Mouse (Mus musculus): ENCODE measurements around the gene Fam24b. TPM values are rescaled to one million over a fixed set of nuclear protein-coding genes. Genes with fewer than 3 reads are reported as not detected.

The Fam24b gene
- polyA plus RNA-seq, 1 experiment: not detected

DNA sequence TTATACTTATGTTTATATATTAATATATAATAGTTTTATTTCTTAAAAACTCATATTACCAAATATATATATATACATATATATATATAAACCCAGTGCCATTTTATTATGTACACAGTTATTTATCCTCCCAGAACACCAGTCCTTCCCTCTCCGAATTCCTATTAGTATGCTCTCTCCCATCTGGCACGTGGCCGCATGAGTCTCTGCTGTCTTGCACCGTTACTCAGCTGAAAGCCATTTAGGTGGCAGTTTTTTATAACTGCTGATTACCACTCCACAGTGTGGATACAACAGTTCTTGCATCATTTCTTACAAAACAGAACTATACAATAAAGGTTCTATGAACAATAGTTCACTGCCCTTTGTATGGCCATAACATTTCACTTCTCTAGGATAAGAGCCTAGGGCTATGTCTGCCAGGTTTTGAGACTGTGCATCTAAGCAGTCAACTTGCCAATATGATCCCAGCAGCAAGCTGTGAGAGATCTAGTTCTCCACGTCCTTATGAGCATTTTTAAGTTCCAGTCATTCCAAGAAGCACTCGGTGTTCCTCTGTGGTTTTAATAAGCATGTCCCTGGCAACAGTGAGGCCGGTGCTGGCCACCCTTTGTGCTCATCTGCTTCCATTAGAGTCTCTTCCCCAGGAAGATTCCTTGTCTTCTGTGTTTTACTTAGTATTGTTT is 16.7 kb upstream of the Fam24b start:
- Histone ChIP-seq H3K4me3 (no peak overlapping the region), H3K36me3 (ENCODE audit: control insufficient read depth, insufficient read depth) (peaks cover 28% of the 10 kb centered on the region), H3K79me2 (ENCODE audit: control insufficient read depth, insufficient read depth) (no peaks in the 10 kb centered on the region), H3K4me2 (ENCODE audit: low read depth) (no peak overlapping the region), H3K27me3 (ENCODE audit: control insufficient read depth, insufficient read depth, insufficient read length) (no peaks in the 10 kb centered on the region), H3ac (ENCODE audit: control insufficient read depth, insufficient read length) (no peak overlapping the region)
- no peak for TF ChIP-seq POLR2AphosphoS2 (IDR thresholded peaks at IDR 0.05; ENCODE audit: insufficient read length, low read depth)
- no peak for TF ChIP-seq E2F4 (IDR thresholded peaks at IDR 0.05; ENCODE audit: insufficient read depth)
- no peak for TF ChIP-seq MAX (IDR thresholded peaks at IDR 0.05; ENCODE audit: low read depth)
- no peak for TF ChIP-seq POLR2A (IDR thresholded peaks at IDR 0.05; ENCODE audit: insufficient read length, low read depth)
- TF ChIP-seq REST (IDR thresholded peaks at IDR 0.05; ENCODE audit: insufficient read depth, insufficient read length): no peak

DNA sequence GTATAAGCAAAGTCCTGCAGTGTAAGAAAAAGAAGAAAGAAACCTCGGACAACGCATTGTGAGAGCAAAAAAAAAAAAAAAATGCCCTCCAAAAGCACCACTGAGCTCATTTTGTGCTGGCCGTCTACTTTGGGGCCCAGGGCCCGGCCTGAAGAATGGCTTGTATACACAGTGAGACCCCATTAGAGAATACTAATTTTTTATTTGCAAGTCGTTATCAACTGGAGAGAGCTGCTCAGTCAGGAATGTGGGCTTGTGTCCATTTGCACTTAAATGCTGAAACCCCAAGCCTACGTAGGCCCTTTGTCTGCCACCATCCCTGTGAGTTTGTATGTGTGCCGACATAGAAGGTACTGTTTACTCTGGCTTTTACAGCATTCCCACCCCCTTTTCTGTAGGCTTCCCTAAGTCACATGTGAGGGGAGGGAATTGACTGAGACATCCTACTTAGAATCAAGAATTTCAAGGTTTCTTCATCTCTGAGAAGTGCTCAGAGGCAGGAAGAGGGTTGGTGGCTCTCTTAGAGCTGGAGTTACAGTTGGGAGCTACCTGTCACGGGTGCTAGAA is 8.3 kb upstream of the Fam24b start:
- Histone ChIP-seq H3K79me2 (ENCODE audit: control insufficient read depth, insufficient read depth) (no peaks in the 10 kb centered on the region), H3K4me3 (no peak overlapping the region), H3K27me3 (ENCODE audit: control insufficient read depth, insufficient read depth, insufficient read length) (no peaks in the 10 kb centered on the region), H3K36me3 (ENCODE audit: control insufficient read depth, insufficient read depth) (peaks cover 10% of the 10 kb centered on the region), H3ac (ENCODE audit: control insufficient read depth, insufficient read length) (no peak overlapping the region), H3K4me2 (ENCODE audit: low read depth) (no peak overlapping the region)
- TF ChIP-seq CEBPB (IDR thresholded peaks at IDR 0.05; ENCODE audit: insufficient read depth, poor library complexity, severe bottlenecking) (no peak), SRF (IDR thresholded peaks at IDR 0.05; ENCODE audit: control insufficient read depth, insufficient read length, low read depth) (no peak), POLR2AphosphoS2 (IDR thresholded peaks at IDR 0.05; ENCODE audit: insufficient read length, low read depth) (no peak), TCF3 (IDR thresholded peaks at IDR 0.05; ENCODE audit: insufficient read length, low read depth) (no peak), E2F4 (IDR thresholded peaks at IDR 0.05; ENCODE audit: insufficient read depth) (no peak), TCF12 (IDR thresholded peaks at IDR 0.05; ENCODE audit: insufficient read depth, poor library complexity, severe bottlenecking) (no peak), MAX (IDR thresholded peaks at IDR 0.05; ENCODE audit: low read depth) (no peak), POLR2A (IDR thresholded peaks at IDR 0.05; ENCODE audit: insufficient read length, low read depth) (no peak), USF1 (IDR thresholded peaks at IDR 0.05; ENCODE audit: low read depth) (no peak), MYOD1 (IDR thresholded peaks at IDR 0.05; ENCODE audit: control insufficient read depth in 1 of 3, insufficient read length in 2 of 3, low read depth in 2 of 3) (no peak), MYOG (IDR thresholded peaks at IDR 0.05; ENCODE audit: control insufficient read depth in 1 of 3, insufficient read depth in 1 of 3, insufficient read length in 2 of 3, low read depth in 2 of 3) (no peak), REST (IDR thresholded peaks at IDR 0.05; ENCODE audit: insufficient read depth, insufficient read length) (no peak)

DNA sequence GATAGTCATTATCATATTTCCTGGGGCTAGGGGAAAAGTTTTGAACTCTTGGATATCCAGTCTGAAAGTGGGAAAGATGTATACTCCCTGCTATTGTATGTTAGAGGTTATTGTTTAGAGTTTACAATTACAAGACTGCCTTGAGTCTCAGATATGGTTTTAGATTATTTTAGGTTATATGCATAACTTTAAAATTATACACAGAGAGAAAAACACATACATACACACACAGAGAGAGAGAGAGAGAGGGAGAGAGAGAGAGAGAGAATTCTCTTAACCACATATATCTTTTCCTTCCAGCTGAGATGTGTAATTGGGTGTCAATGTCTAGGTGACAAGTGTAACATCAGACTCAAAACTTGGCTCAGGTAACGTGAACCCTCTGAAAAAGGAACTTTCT is 4.2 kb upstream of the Fam24b start, which contains the start of gene Fam24a:
Gene Fam24a (plus strand): TSS at position 301 of the 400 bp plus-strand sequence.
- H3K4me2 ChIP-seq (ENCODE audit: low read depth): no peak within 1 kb of the TSS
- no peaks in the 10 kb centered on the region for H3K79me2 ChIP-seq (ENCODE audit: control insufficient read depth, insufficient read depth)
- H3K27me3 ChIP-seq (ENCODE audit: control insufficient read depth, insufficient read depth, insufficient read length): no peaks in the 10 kb centered on the region
- no peaks in the 10 kb centered on the region for H3K36me3 ChIP-seq (ENCODE audit: control insufficient read depth, insufficient read depth)
- H3K4me3 ChIP-seq: no peak within 1 kb of the TSS
- no peak within 1 kb of the TSS for H3ac ChIP-seq (ENCODE audit: control insufficient read depth, insufficient read length)
- no peak for TF ChIP-seq CEBPB (IDR thresholded peaks at IDR 0.05; ENCODE audit: insufficient read depth, poor library complexity, severe bottlenecking)
- TF ChIP-seq MYOD1 (IDR thresholded peaks at IDR 0.05; ENCODE audit: control insufficient read depth in 1 of 3, insufficient read length in 2 of 3, low read depth in 2 of 3): no peak
- no peak for TF ChIP-seq E2F4 (IDR thresholded peaks at IDR 0.05; ENCODE audit: insufficient read depth)
- no peak for TF ChIP-seq SRF (IDR thresholded peaks at IDR 0.05; ENCODE audit: control insufficient read depth, insufficient read length, low read depth)
- no peak for TF ChIP-seq REST (IDR thresholded peaks at IDR 0.05; ENCODE audit: insufficient read depth, insufficient read length)
- TF ChIP-seq MAX (IDR thresholded peaks at IDR 0.05; ENCODE audit: low read depth): no peak
- TF ChIP-seq MYOG (IDR thresholded peaks at IDR 0.05; ENCODE audit: control insufficient read depth in 1 of 3, insufficient read depth in 1 of 3, insufficient read length in 2 of 3, low read depth in 2 of 3): no peak
- TF ChIP-seq POLR2A (IDR thresholded peaks at IDR 0.05; ENCODE audit: insufficient read length, low read depth): no peak
- no peak for TF ChIP-seq POLR2AphosphoS2 (IDR thresholded peaks at IDR 0.05; ENCODE audit: insufficient read length, low read depth)
- TF ChIP-seq TCF12 (IDR thresholded peaks at IDR 0.05; ENCODE audit: insufficient read depth, poor library complexity, severe bottlenecking): no peak

DNA sequence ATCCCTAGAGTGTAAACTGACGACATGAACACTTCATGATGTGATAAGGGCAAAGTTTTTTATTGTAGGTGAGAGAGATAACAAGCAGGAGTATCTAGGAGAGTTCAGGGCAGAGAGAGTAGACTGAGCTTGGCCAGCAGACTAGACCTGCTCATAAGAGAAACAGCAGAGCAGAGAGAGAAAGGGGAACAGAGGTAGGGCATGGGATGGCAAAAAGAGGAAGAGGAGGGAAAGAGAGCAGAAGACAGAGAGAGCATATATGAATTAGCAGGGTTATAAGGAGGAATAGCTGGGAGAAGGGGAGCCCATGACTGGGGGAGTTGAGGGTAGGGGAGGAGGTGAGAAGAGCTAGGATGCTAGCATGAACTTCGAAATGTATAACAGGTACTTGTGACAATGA is 2.4 kb upstream of the Fam24b start:
- Histone ChIP-seq H3K27me3 (ENCODE audit: control insufficient read depth, insufficient read depth, insufficient read length) (no peaks in the 10 kb centered on the region), H3K4me3 (no peak overlapping the region), H3K4me2 (ENCODE audit: low read depth) (no peak overlapping the region), H3K36me3 (ENCODE audit: control insufficient read depth, insufficient read depth) (no peaks in the 10 kb centered on the region), H3K79me2 (ENCODE audit: control insufficient read depth, insufficient read depth) (no peaks in the 10 kb centered on the region), H3ac (ENCODE audit: control insufficient read depth, insufficient read length) (no peak overlapping the region)
- TF ChIP-seq TCF12 (IDR thresholded peaks at IDR 0.05; ENCODE audit: insufficient read depth, poor library complexity, severe bottlenecking) (no peak), MYOG (IDR thresholded peaks at IDR 0.05; ENCODE audit: control insufficient read depth in 1 of 3, insufficient read depth in 1 of 3, insufficient read length in 2 of 3, low read depth in 2 of 3) (no peak), MYOD1 (IDR thresholded peaks at IDR 0.05; ENCODE audit: control insufficient read depth in 1 of 3, insufficient read length in 2 of 3, low read depth in 2 of 3) (no peak), USF1 (IDR thresholded peaks at IDR 0.05; ENCODE audit: low read depth) (no peak), SRF (IDR thresholded peaks at IDR 0.05; ENCODE audit: control insufficient read depth, insufficient read length, low read depth) (no peak)

DNA sequence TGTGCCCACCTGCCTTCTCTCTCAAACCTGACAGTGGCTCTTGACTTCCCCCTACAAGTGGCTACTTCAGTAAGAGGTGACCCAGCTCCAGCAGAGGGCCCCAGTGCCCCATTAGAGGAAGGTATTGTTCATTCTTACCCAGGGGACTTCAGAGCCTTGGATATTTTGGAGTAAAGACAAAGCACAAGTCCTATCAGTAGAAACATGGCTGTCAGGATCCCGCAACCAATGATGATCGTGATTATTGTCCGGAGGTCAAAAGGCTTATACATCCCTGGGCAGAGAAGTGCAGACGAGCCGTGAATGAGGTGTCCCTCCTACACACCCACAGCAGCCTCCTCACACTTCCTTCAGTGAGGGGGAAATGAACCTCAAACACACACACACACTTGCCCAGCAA is 2.3 kb downstream of the Fam24b start:
- Histone ChIP-seq H3K4me3 (no peak overlapping the region), H3K27me3 (ENCODE audit: control insufficient read depth, insufficient read depth, insufficient read length) (no peaks in the 10 kb centered on the region), H3K4me2 (ENCODE audit: low read depth) (no peak overlapping the region), H3K36me3 (ENCODE audit: control insufficient read depth, insufficient read depth) (no peaks in the 10 kb centered on the region), H3K79me2 (ENCODE audit: control insufficient read depth, insufficient read depth) (no peaks in the 10 kb centered on the region), H3ac (ENCODE audit: control insufficient read depth, insufficient read length) (no peak overlapping the region)
- no peak for TF ChIP-seq POLR2A (IDR thresholded peaks at IDR 0.05; ENCODE audit: insufficient read length, low read depth)
- no peak for TF ChIP-seq TCF12 (IDR thresholded peaks at IDR 0.05; ENCODE audit: insufficient read depth, poor library complexity, severe bottlenecking)
- TF ChIP-seq MYOG (IDR thresholded peaks at IDR 0.05; ENCODE audit: control insufficient read depth in 1 of 3, insufficient read depth in 1 of 3, insufficient read length in 2 of 3, low read depth in 2 of 3): no peak
- no peak for TF ChIP-seq TCF3 (IDR thresholded peaks at IDR 0.05; ENCODE audit: insufficient read length, low read depth)
- no peak for TF ChIP-seq MYOD1 (IDR thresholded peaks at IDR 0.05; ENCODE audit: control insufficient read depth in 1 of 3, insufficient read length in 2 of 3, low read depth in 2 of 3)
- no peak for TF ChIP-seq CEBPB (IDR thresholded peaks at IDR 0.05; ENCODE audit: insufficient read depth, poor library complexity, severe bottlenecking)
- no peak for TF ChIP-seq USF1 (IDR thresholded peaks at IDR 0.05; ENCODE audit: low read depth)
- no peak for TF ChIP-seq POLR2AphosphoS2 (IDR thresholded peaks at IDR 0.05; ENCODE audit: insufficient read length, low read depth)
- no peak for TF ChIP-seq MAX (IDR thresholded peaks at IDR 0.05; ENCODE audit: low read depth)
- TF ChIP-seq SRF (IDR thresholded peaks at IDR 0.05; ENCODE audit: control insufficient read depth, insufficient read length, low read depth): no peak
- no peak for TF ChIP-seq E2F4 (IDR thresholded peaks at IDR 0.05; ENCODE audit: insufficient read depth)

All from myocyte (in vitro differentiated cells).